Mouse (Mus musculus) ES-E14 (cell line): ENCODE data around the gene Mettl5. TPM values are rescaled to one million over a fixed set of nuclear protein-coding genes. Genes with fewer than 3 reads are reported as not detected.

Experiments
- DNase-seq: peaks from one replicate; pipeline ENCODE4 v3.0.0-alpha.2; 2013; ENCODE audit warnings: low read depth, low spot score
- H3K27ac ChIP-seq: 2 replicates; pipeline ENCODE4 v1.5.1; 2012; ENCODE audit warnings: low read depth, mild to moderate bottlenecking, low read length, moderate library complexity, mixed read lengths; ENCODE audit not compliant: poor library complexity, insufficient read depth, severe bottlenecking
- H3K36me3 ChIP-seq: 2 replicates; pipeline ENCODE4 v1.6.1; 2012; ENCODE audit warnings: mild to moderate bottlenecking, low read length, moderate library complexity, mixed read lengths; ENCODE audit not compliant: control insufficient read depth, poor library complexity, insufficient read depth, severe bottlenecking
- H3K4me1 ChIP-seq, 2 experiments: fragments of 150-350 bp in 1 of 2; sonication (generic) in 1 of 2; 2 replicates each; pipeline ENCODE4 v1.6.1; 2012; ENCODE audit warnings: low read length in 2 of 2, mild to moderate bottlenecking in 1 of 2, mixed read lengths in 1 of 2; ENCODE audit not compliant: control insufficient read depth in 2 of 2, insufficient read depth in 2 of 2, poor library complexity in 1 of 2
- H3K4me3 ChIP-seq, 2 experiments: fragments of 150-350 bp in 1 of 2; sonication (generic) in 1 of 2; 2 replicates each; pipeline ENCODE4 v1.5.1; 2012; ENCODE audit warnings: low read length in 2 of 2, low read depth in 1 of 2, mild to moderate bottlenecking in 1 of 2, mixed read lengths in 1 of 2; ENCODE audit not compliant: insufficient read depth in 1 of 2, poor library complexity in 1 of 2, severe bottlenecking in 1 of 2
- H3K9ac ChIP-seq: 2 replicates; pipeline ENCODE4 v1.6.1; 2012; ENCODE audit warnings: low read depth, mild to moderate bottlenecking, low read length, mixed read lengths; ENCODE audit not compliant: poor library complexity, insufficient read depth, severe bottlenecking
- H3K9me3 ChIP-seq: fragments of 150-350 bp; sonication (generic); 2 replicates; pipeline ENCODE4 v1.6.1; 2012; ENCODE audit warnings: low read depth, mild to moderate bottlenecking, low read length; ENCODE audit not compliant: control insufficient read depth, insufficient read depth
- CHD2 ChIP-seq: IDR thresholded peaks from 2 replicates; pipeline ENCODE4 v1.6.1; 2014; ENCODE audit warnings: mild to moderate bottlenecking, low read depth, low read length, inconsistent platforms
- HCFC1 ChIP-seq: IDR thresholded peaks from 2 replicates; pipeline ENCODE4 v1.6.1; 2012; ENCODE audit warnings: low read length, inconsistent platforms, borderline replicate concordance; ENCODE audit not compliant: insufficient read depth
- MAFK ChIP-seq: IDR thresholded peaks from 2 replicates; pipeline ENCODE4 v1.6.1; 2014; ENCODE audit warnings: mild to moderate bottlenecking, low read depth, low read length, inconsistent platforms; ENCODE audit not compliant: insufficient read depth
- ZC3H11A ChIP-seq: IDR thresholded peaks from 2 replicates; pipeline ENCODE4 v1.6.1; 2012; ENCODE audit warnings: low read depth, mild to moderate bottlenecking, inconsistent platforms, low read length, borderline replicate concordance
- ZNF384 ChIP-seq: IDR thresholded peaks from 2 replicates; pipeline ENCODE4 v1.6.1; 2012; ENCODE audit warnings: low read depth, low read length, inconsistent platforms
- in situ Hi-C, 2 experiments: fragments of 600-800 bp; cut with MboI; formaldehyde crosslinking; loops; one replicate each; pipeline ENCODE4 v1.15.1; 2025; ENCODE audit warnings: low sequenced_read_pairs in 2 of 2, inconsistent platforms in 1 of 2; ENCODE audit not compliant: unreplicated experiment in 2 of 2
- total RNA-seq: library from RNA; depleted of rRNA; stranded (reverse); fragments of 300-350 nt; gene quantifications from 2 replicates; pipeline ENCODE4 v1.2.3, GENCODE M21; 2012

The Mettl5 gene
- total RNA-seq, 1 experiment, result 43.0 TPM

DNA sequence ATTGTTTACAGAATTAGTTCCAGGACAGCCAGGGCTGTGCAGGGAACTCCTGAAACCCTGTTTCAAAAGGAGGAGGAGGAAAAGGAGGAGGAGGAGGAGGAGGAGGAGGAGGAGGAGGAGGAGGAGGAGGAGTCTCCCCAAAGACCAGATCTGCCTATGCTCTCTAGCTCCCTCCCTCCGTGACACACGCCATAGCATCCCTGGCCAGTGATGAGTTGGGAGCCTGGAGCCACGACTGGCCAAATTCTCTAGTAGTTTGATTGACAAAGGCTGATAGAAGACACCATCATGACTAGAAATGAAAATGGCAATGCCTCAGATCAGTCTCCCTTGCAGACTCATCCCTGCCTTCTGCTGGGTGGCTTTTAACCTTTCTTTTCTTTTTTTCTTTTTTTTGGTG is 47.4 kb downstream of the Mettl5 start:
- DNase-seq, result no peak
- H3K9me3 ChIP-seq, result no peaks in the 10 kb centered on the region
- H3K4me1 ChIP-seq, result no peaks in the 10 kb centered on the region
- peaks cover 2% of the 10 kb centered on the region; the same call in 1 of the 2 replicates for H3K36me3 ChIP-seq
- in situ Hi-C loops, result no loop called here
- H3K4me3 ChIP-seq, result no peak overlapping the region
- TF ChIP-seq ZC3H11A (no peak), ZNF384 (no peak), CHD2 (no peak), HCFC1 (no peak), MAFK (no peak)
- H3K9ac ChIP-seq, result no peak overlapping the region
- H3K27ac ChIP-seq, result no peak overlapping the region

DNA sequence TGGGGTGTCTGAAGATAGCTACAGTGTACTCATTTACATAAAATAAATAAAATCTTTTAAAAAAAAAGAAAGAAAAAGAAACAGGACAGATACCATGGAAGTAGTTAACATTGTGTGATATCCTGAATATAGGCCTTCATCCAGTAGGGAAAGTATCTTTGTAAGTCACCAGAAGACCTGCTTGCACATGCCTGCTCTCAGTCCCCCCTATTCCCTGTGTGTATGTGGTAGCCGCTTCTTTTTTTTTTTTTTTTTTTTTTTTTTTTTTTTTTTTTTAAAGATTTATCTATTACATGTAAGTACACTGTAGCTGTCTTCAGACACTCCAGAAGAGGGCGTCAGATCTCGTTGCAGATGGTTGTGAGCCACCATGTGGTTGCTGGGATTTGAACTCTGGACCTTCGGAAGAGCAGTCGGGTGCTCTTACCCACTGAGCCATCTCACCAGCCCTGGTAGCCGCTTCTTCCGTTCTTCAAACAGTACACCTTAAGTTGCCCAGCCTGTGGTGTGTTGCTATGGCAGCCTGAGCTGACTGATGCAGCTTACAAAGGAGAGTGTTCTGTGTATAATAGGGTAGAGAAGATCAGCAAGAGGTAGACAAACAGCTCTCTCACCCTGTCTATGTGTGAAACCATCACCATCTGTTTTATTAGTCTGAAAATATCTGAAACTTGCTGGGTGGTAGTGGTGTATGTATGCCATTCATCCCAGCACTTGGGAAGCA is 48.0 kb downstream of the Mettl5 start:
- in situ Hi-C loops, result no loop called here
- no peak overlapping the region for H3K27ac ChIP-seq
- DNase-seq, result no peak
- H3K4me1 ChIP-seq, result no peaks in the 10 kb centered on the region
- H3K36me3 ChIP-seq, result peaks cover 2% of the 10 kb centered on the region; the same call in 1 of the 2 replicates
- TF ChIP-seq CHD2 (no peak), ZNF384 (peak; percentile 83), MAFK (no peak)
- no peak overlapping the region for H3K9ac ChIP-seq
- no peak overlapping the region for H3K4me3 ChIP-seq
- H3K9me3 ChIP-seq, result no peaks in the 10 kb centered on the region

DNA sequence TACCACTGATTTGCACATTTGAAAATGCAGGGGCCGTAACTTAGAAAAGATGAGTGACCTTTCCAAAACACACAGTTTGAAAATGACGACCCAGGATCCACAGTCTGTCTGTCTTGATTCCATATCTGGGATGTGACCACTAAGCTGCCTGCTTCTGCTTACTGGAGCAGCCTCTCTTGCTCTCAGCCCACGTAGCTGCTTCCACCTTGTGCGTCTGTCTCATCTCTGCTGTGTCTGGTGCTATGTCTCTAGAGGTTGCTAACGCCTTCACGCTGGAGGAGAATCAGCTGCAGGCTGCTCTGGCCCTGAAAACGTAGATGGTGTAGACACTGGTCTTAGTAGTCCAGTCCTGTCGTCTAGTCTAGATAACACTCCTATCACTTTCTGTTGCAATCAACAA is 55.3 kb downstream of the Mettl5 start:
- H3K9me3 ChIP-seq, result no peaks in the 10 kb centered on the region
- in situ Hi-C loops, result no loop called here
- peaks cover 2% of the 10 kb centered on the region; the same call in 1 of the 2 replicates for H3K36me3 ChIP-seq
- H3K9ac ChIP-seq, result no peak overlapping the region
- no peak for DNase-seq
- H3K27ac ChIP-seq, result no peak overlapping the region
- TF ChIP-seq MAFK (no peak), HCFC1 (no peak), CHD2 (no peak), ZNF384 (no peak), ZC3H11A (no peak)
- 0 out of 4 replicates have a peak, but pooled peaks cover 0 to 1% of the 10 kb centered on the region in 2 experiments for H3K4me1 ChIP-seq
- no peak overlapping the region for H3K4me3 ChIP-seq

DNA sequence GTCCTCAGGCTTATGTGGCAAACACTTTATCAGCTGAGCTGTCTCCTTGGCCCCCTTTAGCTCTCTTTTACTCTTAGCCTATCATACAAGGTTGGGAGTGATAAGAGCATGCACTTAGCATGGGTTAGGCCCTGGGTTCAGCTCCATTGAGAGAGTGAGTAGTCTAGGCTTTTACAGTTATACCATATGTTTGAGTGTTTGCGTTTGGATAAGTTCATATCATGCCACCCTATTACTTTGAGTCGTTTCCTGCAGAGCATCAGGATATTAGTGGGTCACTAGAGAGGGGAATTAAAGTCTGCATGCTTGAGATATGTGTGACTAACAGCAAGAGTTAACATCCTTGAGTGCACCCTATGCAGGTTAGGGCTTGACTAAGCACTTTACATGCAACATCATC is 55.7 kb downstream of the Mettl5 start:
- no peak for DNase-seq
- TF ChIP-seq ZC3H11A (no peak), HCFC1 (no peak), MAFK (no peak), ZNF384 (no peak), CHD2 (no peak)
- H3K4me1 ChIP-seq, result 0 out of 4 replicates have a peak, but pooled peaks cover 0 to 1% of the 10 kb centered on the region in 2 experiments
- no peaks in the 10 kb centered on the region for H3K9me3 ChIP-seq
- peaks cover 2% of the 10 kb centered on the region; the same call in 1 of the 2 replicates for H3K36me3 ChIP-seq
- no peak overlapping the region for H3K4me3 ChIP-seq
- in situ Hi-C loops, result no loop called here
- no peak overlapping the region for H3K27ac ChIP-seq
- no peak overlapping the region for H3K9ac ChIP-seq

DNA sequence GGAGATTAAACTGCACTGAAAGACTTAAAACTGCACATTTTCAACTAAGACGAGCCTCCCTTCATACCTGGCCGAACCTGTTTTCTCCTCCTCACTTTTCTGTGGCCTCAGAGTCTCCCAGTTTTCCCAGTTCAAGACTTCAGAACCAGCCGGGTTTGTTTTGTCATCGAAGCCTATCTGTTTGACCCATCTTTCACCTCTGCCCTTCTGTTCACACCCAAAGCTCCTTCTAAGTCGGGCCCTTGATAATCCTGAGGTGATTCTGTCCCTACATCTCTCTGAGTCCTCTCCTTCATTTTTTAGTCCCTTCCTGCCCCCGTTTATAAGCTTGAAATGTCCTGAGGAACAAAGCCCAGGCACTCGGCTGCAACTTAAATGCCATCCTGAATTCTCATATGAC is 57.4 kb downstream of the Mettl5 start:
- Histone ChIP-seq H3K36me3 (no peaks in the 10 kb centered on the region), H3K4me3 (no peak overlapping the region), H3K4me1 (0 out of 4 replicates have a peak, but pooled peaks cover 0 to 1% of the 10 kb centered on the region in 2 experiments), H3K9me3 (no peaks in the 10 kb centered on the region), H3K27ac (no peak overlapping the region), H3K9ac (no peak overlapping the region)
- DNase-seq, result no peak
- in situ Hi-C loops, result no loop called here
- no peak for TF ChIP-seq ZNF384
- no peak for TF ChIP-seq MAFK
- no peak for TF ChIP-seq ZC3H11A
- TF ChIP-seq HCFC1, result no peak
- no peak for TF ChIP-seq CHD2
